Mouse (Mus musculus) mature B cell (primary cell): ENCODE results near the gene Epx.
"Not testable (repeated sequence)": the region's sequence is repeated elsewhere in the genome, so short reads cannot be mapped to it uniquely, and the experiment has no call there.

ENCODE experiments used
- in situ Hi-C: fragments of 300-500 bp; cut with MboI; formaldehyde crosslinking; loops from 2 replicates; pipeline ENCODE4 v1.14.3; 2019

Epx gene

GRCm38 (mm10) chr11:87875436-87875835 is at the start of gene Epx:
Epx (minus strand) TSS chr11:87875536.
- in situ Hi-C loops: no loop called here

DNA sequence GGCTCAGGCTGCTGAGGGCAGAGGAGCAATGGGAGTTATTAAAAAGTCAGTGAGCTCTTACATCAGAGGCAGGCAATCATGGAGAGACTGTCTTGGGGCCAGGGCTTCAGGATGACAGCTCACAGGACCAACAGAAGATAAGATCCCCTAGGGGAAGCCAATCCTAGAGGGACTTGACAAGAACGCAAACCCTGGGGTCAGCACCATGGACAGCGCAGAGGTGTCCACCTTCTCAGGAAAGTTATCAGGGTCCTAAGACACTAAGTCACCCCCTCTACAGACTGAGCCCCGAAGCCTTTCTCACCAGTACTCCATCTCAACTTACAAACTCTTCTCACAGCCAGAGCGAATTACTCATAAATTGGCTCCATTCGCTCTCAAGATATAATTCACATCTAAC is 45.6 kb upstream of the Epx start, which contains the start of gene Olfr464:
TSS of gene Olfr464 (minus strand) at position 2 of the 400 bp plus-strand sequence.
- in situ Hi-C loops: no loop called here

- in situ Hi-C loops: no loop called here
Observed at GRCm38 (mm10) chr11:87920301-87920700, 45.0 kb upstream of the Epx start.

DNA sequence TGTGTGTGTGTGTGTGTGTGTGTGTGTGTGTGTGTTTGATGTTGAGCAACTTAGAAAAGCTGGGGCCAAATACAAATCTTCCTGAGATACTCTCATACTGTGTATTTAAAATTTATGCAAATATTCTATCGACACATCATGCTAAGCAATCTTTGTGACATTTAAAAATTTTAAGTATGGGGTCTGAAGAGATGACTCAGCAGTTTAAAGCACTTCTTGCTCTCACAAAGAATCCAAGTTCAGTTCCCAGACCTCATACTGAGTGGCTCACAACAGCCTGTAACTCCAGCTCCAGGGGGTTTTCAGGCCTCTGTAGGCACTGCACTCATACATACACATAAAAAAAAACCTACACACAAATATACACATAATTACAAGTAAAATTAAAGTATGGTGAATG is 40.7 kb upstream of the Epx start:
- in situ Hi-C loops: no loop called here

GRCm38 (mm10) chr11:87904331-87904730 is 29.0 kb upstream of the Epx start:
- in situ Hi-C loops: no loop called here

GRCm38 (mm10) chr11:87897287-87897686 is 22.0 kb upstream of the Epx start, which contains the start of gene Olfr463:
Olfr463 (minus strand) TSS chr11:87897387.
- in situ Hi-C loops: no loop called here

GRCm38 (mm10) chr11:87892168-87892567 is 16.8 kb upstream of the Epx start, which contains the start of gene Olfr462:
Olfr462 (minus strand) TSS chr11:87892268.
- in situ Hi-C loops: no loop called here

DNA sequence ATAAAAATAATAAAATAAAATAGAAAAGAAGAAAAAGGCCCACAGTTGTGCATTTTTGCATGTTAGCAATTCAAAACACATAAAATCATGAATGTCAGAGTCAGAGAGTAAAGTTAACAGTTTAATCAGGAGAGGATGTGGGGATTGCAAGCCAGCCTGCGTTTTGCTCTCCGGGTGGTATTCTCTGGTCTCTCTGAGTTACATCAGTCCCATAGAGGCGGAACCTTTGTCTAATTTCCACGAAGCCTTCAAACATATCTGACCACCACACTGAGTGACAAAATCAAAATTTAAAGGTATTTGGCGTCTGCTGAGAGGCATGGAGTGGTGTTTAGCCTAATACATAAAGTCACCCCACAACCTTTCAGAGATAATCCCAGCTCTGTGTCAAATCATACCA is 9.5 kb upstream of the Epx start:
- in situ Hi-C loops: no loop called here

DNA sequence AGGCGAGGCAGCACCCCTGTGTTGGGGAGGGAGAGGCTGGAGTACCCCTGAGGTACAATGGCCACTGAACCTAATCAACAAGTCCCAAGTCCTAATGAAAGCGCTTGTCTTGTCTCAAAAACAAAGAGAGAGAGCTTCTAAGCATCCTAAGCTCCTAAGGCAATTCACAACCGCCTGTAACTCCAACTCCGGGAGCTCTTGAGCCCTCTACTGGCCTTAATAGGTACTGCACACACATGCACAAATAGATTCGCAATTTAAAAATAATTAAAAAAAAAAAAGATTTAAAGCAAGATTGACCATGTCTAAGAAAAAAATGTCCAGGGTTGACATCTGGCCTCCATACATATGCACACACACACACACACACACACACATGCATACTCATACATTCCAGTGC is 8.2 kb upstream of the Epx start:
- in situ Hi-C loops: no loop called here

GRCm38 (mm10) chr11:87881714-87882113 is 6.4 kb upstream of the Epx start:
- in situ Hi-C loops: no loop called here

DNA sequence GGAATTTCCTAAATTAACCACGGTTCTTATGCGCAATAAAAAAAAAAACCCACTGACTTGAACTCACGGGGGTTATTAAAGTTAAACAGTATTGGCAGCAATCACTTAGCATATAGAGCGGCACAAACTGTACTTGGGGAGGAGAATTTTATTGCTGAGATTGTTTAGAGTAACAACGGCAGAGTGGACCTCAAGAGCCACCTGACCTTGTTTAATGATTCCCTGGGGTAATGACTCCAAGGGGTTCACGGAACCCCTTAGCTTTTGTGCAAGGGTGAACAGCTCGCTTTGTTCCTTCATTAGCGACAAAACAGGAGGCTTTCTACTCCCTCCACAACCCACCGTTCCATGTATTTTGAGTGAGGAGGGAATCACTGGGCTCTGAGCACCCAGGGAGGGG is 4.5 kb upstream of the Epx start:
- in situ Hi-C loops: no loop called here

DNA sequence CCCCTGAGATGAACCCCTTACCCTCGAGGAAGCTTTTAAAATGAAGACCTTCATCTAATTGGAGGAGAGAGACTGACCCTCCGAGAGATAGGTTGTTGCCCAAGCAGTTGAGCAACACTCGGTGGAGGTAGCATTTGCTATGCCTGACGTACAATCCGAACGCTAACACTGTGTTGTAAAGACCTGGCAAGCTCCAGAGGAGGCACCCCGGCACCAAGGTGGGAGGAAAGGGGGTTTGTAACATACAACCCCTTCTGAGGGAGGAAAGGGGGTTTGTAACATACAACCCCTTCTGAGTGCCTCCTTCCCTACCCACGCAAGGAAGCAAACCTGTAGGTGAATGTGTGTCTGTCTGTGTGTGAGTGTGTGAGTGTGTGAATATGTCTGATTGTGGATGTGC is 3.6 kb downstream of the Epx start:
- in situ Hi-C loops: no loop called here

DNA sequence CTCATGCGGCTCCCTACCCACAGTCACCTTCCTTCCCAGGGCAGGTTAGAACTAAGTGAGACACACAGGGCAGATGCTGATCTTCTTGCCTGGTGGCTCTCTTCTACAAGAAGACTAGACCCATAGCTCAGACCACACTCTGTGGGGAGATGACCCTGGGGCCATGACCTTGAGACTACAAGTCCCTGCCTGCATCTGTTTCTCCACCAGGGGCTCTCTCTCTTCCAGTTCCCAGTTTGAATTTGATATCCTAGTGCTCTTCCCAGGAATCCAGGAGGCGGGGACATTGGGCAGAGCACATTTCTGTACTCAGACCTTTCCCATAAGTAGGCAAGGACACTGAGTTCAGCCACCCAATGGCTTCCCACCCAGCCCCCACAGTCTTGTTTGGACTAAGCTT is 5.2 kb downstream of the Epx start:
- in situ Hi-C loops: no loop called here

- in situ Hi-C loops: not testable (repeated sequence)
Observed at GRCm38 (mm10) chr11:87866891-87867290, 8.4 kb downstream of the Epx start.

DNA sequence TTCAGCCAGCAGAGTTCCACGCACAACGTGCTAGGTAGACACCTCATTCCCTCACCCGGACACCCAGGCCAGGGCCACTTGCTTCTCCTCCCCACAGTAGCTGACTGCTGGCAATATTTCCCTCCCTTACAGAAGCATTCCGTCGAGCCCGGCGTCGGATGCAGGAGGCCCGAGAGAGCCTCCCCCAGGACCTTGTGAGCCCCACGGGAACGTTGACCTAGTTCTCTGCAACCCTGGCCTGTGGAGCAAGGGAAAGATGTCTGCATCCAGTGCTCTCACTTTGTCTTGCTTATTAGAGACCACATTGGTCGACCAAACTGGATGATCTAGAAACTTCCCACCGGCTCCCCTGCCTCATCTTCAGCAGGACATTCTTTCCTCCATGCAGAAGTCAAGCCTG is 12.5 kb downstream of the Epx start:
- in situ Hi-C loops: no loop called here

DNA sequence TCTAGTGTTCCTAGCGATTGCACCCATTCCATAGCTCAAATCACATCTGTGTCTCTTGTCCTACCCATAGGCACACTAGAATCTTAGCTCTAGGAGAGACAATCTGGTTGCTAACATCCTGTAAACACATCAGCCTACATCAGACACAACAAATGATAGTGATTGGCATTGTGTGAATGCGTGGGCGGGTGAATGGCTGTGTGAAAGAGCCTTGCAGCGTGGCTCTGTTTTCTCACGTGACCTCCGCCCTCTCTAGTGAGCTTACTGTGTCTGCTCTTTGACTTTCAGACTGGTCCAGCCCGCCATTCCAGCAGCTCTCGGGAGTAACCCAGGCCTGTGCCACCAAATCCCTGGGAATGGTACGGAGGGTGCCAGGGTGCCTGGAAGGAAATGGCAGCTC is 14.9 kb downstream of the Epx start:
- in situ Hi-C loops: no loop called here

DNA sequence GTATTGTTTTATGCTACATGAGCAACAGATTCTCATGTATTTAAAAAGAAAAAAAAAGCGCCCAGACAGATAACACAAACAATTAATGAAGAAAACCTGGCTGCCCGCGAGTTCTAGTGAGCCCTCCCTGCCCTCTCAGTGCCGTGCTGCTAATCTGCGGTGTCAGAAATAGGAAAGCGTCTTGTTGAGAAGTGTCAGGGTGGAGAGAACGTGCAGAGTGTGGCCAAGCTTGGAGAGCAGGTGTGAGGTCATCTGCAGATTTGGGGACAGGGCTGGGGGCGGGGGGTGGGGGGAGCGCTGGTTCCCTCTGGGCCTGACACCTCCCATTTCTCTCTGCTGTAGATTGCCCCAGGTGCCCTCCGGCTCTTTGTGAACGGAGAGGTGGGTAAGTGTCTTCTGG is 16.1 kb downstream of the Epx start:
- in situ Hi-C loops: no loop called here

DNA sequence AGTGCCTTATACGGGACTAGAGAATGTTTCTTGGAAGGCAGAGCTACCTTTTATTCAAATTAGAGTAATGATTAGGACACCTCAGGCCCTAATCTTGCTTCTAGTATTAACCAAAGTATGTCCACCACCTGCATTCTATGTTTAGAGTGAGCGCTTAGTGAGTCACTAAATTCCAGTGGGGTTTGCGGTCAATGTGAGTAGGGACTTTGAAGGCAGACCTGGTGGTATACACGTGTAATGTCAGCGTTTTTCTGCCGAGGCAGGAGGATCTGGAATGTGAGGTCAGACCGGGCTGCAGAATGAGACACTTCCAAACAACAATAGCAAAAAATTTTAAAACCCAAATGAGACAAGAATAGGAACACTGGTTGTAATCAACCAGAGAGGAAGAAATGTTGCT is 20.8 kb downstream of the Epx start:
- in situ Hi-C loops: no loop called here

GRCm38 (mm10) chr11:87853597-87853954 is 21.8 kb downstream of the Epx start:
- in situ Hi-C loops: no loop called here

DNA sequence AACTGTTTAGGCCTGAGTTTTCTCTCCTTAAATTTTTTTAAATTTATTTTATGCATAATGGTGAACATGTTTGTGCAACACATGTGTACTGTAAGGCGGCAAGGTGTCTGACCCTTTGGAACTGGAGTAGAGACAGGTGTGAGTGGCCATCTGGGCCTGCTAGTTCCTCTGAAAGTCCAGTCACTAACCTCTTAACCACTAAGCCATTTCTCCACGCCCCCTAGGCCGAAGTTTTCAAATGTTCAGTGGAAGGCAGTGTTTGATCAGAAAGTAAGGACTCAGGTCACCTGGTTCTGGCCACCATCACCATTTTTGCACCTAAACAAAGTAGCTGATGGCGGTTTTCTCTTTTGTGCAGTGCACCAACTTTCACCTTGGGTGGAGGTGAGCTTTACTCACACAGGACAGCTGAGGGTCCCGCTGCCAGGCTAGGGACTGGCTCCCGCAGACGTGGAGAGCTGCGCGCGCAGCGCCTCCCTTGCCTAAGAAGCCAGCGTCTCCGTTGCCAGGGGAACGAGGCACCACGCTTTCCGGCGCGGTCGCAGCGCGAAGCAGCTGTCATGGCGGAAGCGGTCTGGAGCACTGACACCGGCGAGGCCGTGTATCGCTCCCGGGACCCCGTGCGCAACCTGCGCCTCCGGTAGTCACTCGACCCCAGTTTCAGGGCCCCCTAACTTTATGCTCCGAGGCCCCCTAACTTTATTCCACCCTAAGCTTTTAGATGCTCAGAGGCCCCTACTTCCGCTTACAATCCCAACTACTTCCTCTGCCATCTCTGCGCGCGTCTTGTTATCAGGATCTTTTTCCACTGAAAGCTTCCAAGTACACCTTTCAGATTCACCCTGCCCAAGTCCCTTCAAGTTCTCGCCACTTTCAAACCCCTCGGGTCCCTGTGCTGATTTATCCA is 22.4 kb downstream of the Epx start, which contains the start of gene Mks1:
TSS of gene Mks1 (plus strand) at position 526 of the 907 bp plus-strand sequence.
- in situ Hi-C loops: no loop called here

DNA sequence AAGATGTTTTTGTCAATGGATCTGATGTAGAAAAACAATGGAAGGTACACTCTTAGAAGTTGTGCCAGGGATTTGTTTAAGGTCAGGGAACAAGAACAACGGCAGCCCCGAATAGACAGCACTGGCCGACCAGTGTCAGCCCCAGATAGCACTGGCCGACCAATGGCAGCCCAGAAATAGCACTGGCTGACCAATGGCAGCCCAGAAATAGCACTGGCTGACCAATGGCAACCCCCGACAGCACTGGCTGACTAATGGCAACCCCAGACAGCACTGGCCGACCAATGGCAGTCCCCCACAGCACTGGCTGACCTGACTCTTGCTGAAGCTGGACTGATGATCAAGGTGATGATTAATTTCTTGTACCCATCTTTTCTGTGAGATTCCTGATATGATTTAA is 27.5 kb downstream of the Epx start:
- in situ Hi-C loops: no loop called here

DNA sequence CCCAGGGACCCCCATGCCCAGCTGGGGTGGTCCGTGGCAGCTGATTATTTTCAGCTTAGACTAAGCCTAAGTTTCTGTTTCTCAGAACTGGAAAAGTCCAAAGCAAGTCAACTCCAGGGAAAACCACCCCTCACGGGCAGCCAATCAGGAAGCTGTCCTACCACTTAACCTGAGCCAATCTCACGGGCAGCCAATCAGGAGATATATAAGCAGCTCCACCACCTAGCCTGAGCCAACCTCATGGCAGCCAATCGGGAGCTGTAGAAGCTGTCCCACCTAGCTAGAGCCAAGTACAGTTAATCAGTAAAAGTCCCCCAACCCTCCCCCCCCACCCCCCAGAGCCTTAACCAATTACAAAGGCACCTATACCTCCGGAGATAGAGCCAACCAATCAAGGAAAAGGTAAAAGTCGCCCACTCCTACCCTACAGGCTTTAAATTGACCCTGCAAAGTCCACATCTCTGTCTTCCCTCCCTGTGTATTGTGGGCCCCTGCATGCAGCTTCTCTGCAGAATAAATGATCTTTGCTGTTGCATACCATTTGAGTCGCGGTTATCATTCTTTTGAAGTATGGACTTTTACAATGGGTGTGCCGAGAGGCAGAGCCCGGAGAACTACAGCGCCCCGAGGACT is 28.3 kb downstream of the Epx start:
- in situ Hi-C loops: no loop called here

DNA sequence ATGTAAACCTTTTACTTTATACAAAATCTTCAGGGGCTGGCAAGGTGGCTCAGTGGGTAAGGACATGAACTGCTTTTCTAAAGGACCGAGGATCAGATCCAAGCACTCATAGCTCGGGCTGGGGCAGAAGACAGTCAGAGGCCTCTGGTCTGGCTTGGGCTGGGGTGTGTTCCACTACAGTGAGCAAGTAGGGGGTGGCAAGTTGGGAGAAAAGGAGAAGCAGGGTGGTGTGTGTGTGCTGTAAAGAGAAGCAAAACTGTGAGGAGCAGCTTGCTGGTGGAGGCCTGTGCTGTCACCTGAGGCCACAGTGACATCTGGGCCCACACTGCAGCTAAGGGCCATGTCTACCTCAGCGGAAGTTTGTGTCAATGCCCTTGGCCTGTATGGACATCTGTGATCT is 33.9 kb downstream of the Epx start:
- in situ Hi-C loops: no loop called here
